Comparison of ENCODE assay signal across 8 mouse cellular contexts in genomic region chr10:12813211-12813811, GRCm38 (mm10). TPM values are rescaled to one million over a fixed set of nuclear protein-coding genes. Genes with fewer than 3 reads are reported as not detected.
DNase-seq lines count a peak whose midpoint lies in the region; ATAC-seq and TF ChIP-seq lines count a peak whose summit lies in the region.

No protein-coding gene starts in this region.

- no peaks in the 10 kb centered on the region for H3K36me3 ChIP-seq in embryonic facial prominence, embryonic 15.5 days
- no peaks in the 10 kb centered on the region for H3K36me3 ChIP-seq in intestine, postnatal 0 days (ENCODE audit: control insufficient read depth, insufficient read depth)

- peaks cover 23% of the 10 kb centered on the region for H3K4me1 ChIP-seq in embryonic facial prominence, embryonic 15.5 days
- H3K4me1 ChIP-seq in intestine, postnatal 0 days (replicated peaks; ENCODE audit: control insufficient read depth, insufficient read depth, low read length): no peaks in the 10 kb centered on the region

- no peaks in the 10 kb centered on the region for H3K9me3 ChIP-seq in embryonic facial prominence, embryonic 15.5 days (replicated peaks)
- H3K9me3 ChIP-seq in intestine, postnatal 0 days (ENCODE audit: control insufficient read depth): no peaks in the 10 kb centered on the region

- DNase-seq in adrenal gland, postnatal 10 days: peak; percentile 24
- DNase-seq in adrenal gland, adult 8-10 months: no peak
- DNase-seq in yolk sac, embryonic 10.5 days (ENCODE audit: low spot score): peak; percentile 16
- no peak for DNase-seq in right cerebral cortex, adult 2 months (ENCODE audit: low spot score in 2 of 2)
- DNase-seq in gastrocnemius, adult 18-20 months (ENCODE audit: low spot score): no peak

- H3K4me2 ChIP-seq in embryonic facial prominence, embryonic 15.5 days (replicated peaks): no peak overlapping the region
- peak overlapping the region; percentile 24; the same call in 1 of the 2 replicates for H3K4me2 ChIP-seq in intestine, postnatal 0 days (replicated peaks; ENCODE audit: low read depth)

- peak overlapping the region; percentile 39; the same call in 1 of the 2 replicates for H3K27ac ChIP-seq in embryonic facial prominence, embryonic 15.5 days (replicated peaks)
- H3K27ac ChIP-seq in intestine, postnatal 0 days (ENCODE audit: low read depth, low read length): no peak overlapping the region; the same call in 1 of the 2 replicates

- H3K9ac ChIP-seq in embryonic facial prominence, embryonic 15.5 days: no peak overlapping the region
- H3K9ac ChIP-seq in intestine, postnatal 0 days (ENCODE audit: low read depth, low read length): no peak overlapping the region

- WGBS in embryonic facial prominence, embryonic 15.5 days: 60% methylated on average over 12 of the region's 12 CpGs
- 74% methylated on average over 12 of the region's 12 CpGs for WGBS in intestine, postnatal 0 days

- no peaks in the 10 kb centered on the region for H3K27me3 ChIP-seq in embryonic facial prominence, embryonic 15.5 days
- no peaks in the 10 kb centered on the region for H3K27me3 ChIP-seq in intestine, postnatal 0 days (replicated peaks; ENCODE audit: control insufficient read depth, insufficient read depth, low read length)

- TF ChIP-seq CTCF in intestine, postnatal 0 days (IDR thresholded peaks at IDR 0.05; ENCODE audit: low read depth): no peak

- H3K4me3 ChIP-seq in embryonic facial prominence, embryonic 15.5 days (replicated peaks): no peak overlapping the region
- H3K4me3 ChIP-seq in intestine, postnatal 0 days (ENCODE audit: low read depth, low read length): no peak overlapping the region

- no peak for ATAC-seq in embryonic facial prominence, embryonic 15.5 days (ENCODE audit: insufficient number of reproducible peaks, low FRiP score, low TSS enrichment, low read depth)
- no peak for ATAC-seq in intestine, postnatal 0 days
- ATAC-seq in megakaryocyte, adult 5-6 weeks (ENCODE audit: poor library complexity, severe bottlenecking): peak; percentile 71

RNA-seq across cellular contexts. Expression of gene Utrn, which starts 55.9 kb away (rescaled TPM):
- total RNA-seq in adrenal gland, postnatal 10 days (2021): 10 to 100 TPM; 68.5 to 96.0 TPM
- 100 to 1,000 TPM in 3 of 4 experiments, 10 to 100 TPM in 1; 98.3 to 124 (median 123) TPM for total RNA-seq in adrenal gland, adult 8-10 months (2022)
- 89.8 and 93.2 TPM in 2 replicates for polyA plus RNA-seq in embryonic facial prominence, embryonic 15.5 days (2015; fragmentation: Nextera tagmentation; extraction: Ambion mirVana)
- polyA plus RNA-seq in intestine, postnatal 0 days (2015; fragmentation: Nextera tagmentation; extraction: Ambion mirVana): 21.5 and 22.6 TPM in 2 replicates
- total RNA-seq in megakaryocyte, adult 5-6 weeks (2015): 50.0 and 52.5 TPM in 2 replicates
- total RNA-seq in megakaryocyte, adult 5-6 weeks (2017): 36.1 and 42.4 TPM in 2 replicates
- 10 to 100 TPM; 17.6 to 20.4 TPM for total RNA-seq in gastrocnemius, adult 18-20 months (2021)

Comparison
In these comparisons a context has a peak if more than half of its experiments do, and no peak if none do; other contexts are left out.
1. DNase-seq: peak in adrenal gland, postnatal 10 days (single experiment) and yolk sac, embryonic 10.5 days (single experiment); none in adrenal gland, adult 8-10 months (single experiment), right cerebral cortex, adult 2 months (0 of 2) and gastrocnemius, adult 18-20 months (single experiment).